Mouse (Mus musculus): ENCODE results near the gene Slc39a1.

Slc39a1 gene

DNA sequence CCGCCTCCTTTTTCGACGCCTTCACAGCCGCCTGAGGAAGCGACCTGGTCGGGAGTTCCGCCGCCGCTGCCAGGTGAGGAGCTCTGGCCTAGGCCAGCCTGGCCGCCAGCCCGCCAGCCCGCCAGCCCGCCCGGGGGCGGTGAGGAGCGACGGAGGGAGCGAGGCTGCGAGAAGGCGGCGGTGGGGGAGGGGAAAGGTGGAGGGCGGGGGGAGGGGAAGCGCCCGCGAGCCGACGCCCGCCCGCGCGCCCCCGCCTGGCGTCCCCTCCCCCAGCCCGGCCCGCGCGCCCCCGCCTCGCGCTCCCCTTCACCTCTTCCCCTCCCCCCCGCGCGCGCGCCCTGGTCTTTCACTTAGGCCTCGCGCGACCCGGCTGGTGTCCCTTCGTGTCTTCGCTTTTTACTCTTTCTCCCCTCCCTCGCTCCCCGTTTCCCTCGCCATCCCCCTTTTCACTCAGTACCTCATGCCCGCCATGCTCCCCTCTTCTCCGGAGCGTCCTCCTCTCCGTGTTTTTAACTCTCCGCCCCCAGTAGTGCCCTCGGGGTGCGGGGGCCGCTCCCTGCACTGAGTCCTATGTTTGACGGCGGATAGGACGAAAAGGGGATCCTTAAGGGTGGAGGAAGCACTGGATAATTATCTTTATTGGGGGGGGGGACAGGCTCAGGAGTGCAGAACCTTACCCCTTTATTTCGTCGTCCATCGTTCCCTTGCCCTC, 45.5 kb downstream of the Slc39a1 start:
- ChIA-PET CTCF (interaction anchor here in 3 of 4 experiments (0.6 to 1.7 kb wide), 7 partner anchors 20 to 119 kb away, joined by 3 to 10 read pairs (median 4); no protein-coding TSS in a partner anchor), POLR2A (interaction anchor here (0.5 to 3.8 kb wide), 89 partner anchors 7 to 966 kb away, joined by 3 to 33 read pairs (median 4); partner anchors contain the start of genes Rab13 (in 3 of the 4), Rps27 (in 3 of the 4), Dennd4b (in 2 of the 4) and Jtb (in 2 of the 4))

DNA sequence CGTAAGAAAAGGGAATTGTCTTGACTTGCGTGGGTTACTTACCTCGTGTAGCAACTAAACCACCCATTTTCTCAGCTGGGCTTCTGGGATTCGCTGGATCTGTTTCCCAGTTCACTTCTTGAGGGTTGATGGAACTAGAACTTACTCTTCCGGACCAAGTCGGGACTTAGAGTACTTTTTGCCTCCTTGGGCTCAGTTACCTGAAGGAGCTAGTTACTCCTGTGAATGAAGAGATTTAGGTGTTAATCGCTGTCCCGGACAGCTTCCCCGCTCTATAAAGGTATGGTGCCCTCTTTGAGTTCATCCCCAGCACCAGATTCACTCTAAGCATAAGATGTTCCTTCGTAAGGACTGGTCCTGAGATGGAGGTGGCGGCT, 46.1 kb downstream of the Slc39a1 start:
- POLR2A ChIA-PET = interaction anchor here in 3 of 4 experiments (0.6 to 3.8 kb wide), 24 partner anchors 11 to 214 kb away, joined by 3 to 33 read pairs (median 6); partner anchors contain the start of genes Dennd4b (in 2 of the 3), Rab13 (in 2 of the 3), Rps27 (in 2 of the 3) and Jtb (in 1 of the 3)
- CTCF ChIA-PET = interaction anchor here in 1 of 4 experiments (1.4 kb wide), 1 partner anchor 28 kb away, joined by 4 read pairs; no protein-coding TSS in a partner anchor

DNA sequence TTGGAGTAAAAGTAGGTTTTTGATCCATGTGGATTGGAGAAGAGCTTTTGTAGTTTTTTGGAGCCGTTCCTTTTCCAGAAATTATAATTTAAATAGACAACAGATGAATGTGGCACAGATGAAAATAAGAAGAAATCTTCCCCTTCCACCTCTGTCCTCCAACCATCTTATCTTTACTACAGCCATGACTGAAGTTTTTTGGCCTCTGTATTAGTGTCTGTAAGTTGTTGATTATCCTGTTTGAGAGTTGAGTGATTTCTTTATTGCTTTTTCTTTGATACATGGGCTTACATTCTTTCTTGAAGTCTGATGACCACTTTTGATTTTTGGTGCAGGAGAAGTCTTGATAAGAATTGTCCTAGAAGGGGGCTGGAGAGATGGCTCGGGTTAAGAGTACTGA, 46.7 kb downstream of the Slc39a1 start:
- CTCF ChIA-PET = no interaction called here
- POLR2A ChIA-PET = interaction anchor here in 3 of 4 experiments (0.5 to 3.8 kb wide), 19 partner anchors 15 to 1184 kb away, joined by 3 to 33 read pairs (median 4); partner anchors contain the start of genes Rab13 (in 2 of the 3), Rps27 (in 2 of the 3), Dennd4b (in 1 of the 3) and Jtb (in 1 of the 3)
